Mouse (Mus musculus) retina, postnatal 1 day (tissue): ENCODE measurements at regions not wholly inside any gene's neighbourhood (a gene's known extent, or its start where the extent isn't known, plus 50 kb on each side); places are given as distances from the start of the nearest gene placed in this dataset.

Experiments
- DNase-seq: peaks from one replicate; pipeline ENCODE4 v3.0.0-alpha.2; 2012

DNA sequence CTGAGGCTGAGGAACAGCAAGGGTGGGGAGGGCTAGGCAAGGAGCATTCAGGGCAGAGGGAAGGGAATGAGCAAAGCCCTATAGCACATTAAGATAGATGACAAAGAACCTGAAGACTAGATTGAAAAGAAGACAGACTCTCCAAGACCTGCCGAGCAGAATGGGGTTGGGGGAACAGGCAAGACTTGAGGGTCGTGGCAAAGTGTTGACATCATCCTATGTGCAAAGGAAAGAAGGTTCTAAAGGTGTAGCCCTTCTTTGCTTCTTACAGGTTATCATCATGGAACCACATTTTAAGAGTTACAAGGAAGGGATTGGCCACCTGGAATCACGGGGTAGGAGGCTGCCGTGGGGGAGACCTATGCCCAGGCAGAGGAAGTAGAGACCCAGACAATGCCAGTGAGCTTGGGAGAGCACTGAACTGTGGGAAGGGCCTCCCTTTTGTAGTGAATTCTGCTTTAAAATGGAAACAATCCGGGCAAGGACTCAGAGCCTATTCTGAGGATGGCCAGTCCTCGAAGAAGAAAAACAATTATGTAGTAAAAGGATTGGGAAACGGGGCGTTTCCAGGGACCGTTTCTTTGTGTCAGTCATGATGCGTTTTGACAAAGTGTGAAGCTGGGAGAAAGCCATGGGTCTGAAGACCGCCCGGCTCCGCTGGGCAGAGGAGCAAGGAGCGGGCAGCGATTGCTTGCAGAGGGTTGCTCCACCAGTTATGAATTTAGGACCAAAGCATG, 55.5 kb upstream of the Cox10 start:
- DNase-seq, result no peak
